Mouse (Mus musculus) urinary bladder, postnatal 36 days (tissue): ENCODE measurements around the gene Calhm2.

Experiments
- DNase-seq, 2 experiments: peaks; one replicate each; pipeline ENCODE4 v3.0.0; 2022; ENCODE audit warnings: low spot score in 2 of 2, mixed read lengths in 1 of 2

Calhm2 gene

DNA sequence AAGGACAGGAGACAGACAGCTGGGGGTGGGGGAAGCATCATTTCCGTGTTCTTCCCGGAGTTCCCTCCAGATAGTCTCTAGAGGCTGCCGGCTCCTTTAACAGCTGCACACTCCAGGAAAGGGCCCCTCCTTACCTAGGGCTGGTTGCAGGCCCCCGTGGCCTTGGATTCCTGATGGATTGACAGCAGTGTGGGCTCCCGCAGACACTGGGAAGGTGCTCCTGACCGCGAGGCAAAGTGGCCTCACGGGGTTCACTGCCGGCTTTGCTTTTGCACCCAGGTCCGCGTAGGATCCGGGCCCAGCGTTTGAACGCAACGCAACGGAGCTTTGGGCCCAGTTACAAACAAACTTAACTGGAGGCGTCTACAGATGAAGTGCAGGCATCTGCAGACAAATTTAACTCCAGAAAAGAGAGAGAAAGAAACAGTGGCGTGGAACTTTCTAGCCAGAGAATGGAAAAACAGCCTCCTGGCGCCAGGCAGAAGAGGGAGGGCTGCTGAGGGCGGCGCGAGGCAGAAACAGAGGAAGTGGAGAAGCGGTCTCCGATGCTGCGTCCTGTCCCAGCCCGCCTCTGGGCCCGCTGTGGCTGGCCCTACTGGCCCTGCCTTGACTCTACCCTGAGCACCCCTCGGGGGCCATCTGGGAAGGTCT is at the start of gene Calhm2:
Gene Calhm2 (minus strand): TSS at position 524 of the 651 bp plus-strand sequence.
- peak; percentile 45 to 69 for DNase-seq

DNA sequence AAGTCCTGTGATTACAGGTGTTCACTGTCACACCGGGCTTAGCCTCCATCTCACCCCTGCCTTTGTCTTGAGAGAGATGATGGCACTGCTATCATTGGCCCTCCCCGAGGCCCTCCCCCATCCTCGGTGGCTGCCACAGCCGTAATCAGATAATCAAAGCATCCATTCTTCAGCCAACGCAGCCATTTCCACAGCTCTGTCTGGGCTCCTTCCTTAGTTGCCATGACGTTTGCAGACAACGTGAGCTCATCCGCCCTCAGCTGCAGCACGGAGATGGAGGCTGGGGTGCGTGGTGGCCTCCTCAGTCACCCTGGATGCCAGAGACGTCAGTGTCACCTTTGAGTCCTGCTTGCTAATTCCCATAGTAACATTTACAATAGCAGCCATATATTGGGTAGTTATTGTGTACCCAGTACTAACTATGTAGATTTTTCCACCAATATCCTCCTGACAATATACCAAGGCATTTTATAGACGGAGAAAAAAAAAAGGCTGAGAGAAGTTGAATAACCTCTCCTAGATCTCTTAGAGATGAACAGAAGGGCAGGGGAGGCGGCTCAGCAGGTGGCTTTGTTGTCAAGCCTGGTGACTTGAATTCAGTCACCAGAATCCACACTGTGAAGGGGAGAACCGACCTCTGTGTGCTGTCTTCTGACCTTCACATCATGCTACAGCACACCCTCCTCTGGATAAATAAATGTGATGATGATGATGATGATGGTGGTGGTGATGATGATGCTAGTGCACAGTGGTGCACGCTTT is 48.6 kb upstream of the Calhm2 start:
- no peak for DNase-seq

DNA sequence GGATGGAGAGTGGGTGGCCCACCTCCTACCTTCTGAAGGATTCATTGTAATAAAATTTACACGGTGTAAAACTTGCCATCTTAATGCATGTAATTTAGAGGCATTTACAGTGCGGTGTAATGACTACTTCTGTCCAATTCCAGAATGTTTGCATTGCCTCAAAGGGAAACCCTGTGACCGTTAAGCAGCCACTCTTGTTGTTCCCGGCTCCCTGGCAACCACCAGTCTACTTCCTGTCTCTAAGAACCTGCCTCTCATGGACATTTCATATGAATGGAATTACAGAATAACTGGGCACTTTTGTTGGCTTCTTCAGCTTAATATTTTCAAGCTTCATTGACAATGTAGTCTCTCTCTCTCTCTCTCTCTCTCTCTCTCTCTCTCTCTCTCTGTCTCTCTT is 46.6 kb upstream of the Calhm2 start:
- no peak for DNase-seq

- DNase-seq, result no peak
Measured at GRCm38 (mm10) chr19:47184221-47184620, 46.1 kb upstream of the Calhm2 start.

DNA sequence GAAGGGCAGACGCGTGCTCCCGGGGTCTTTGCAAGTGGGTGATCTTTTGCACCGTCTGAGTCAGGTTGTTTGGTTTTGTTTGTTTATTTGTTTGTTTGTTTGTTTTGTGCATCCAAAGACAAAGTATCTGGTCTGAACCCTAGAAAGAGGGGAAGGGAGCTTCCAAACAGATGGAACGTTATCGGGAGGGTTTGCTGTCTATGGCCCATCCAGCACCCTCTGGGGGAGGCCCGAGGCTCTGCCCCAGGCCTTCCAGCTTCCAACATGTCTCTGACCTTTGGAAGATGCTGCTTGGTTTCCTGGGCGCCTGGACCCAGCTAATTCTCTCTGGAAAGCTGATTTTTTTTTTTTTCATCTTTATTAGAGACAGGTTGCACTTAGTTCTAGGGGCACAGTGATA is 41.9 kb upstream of the Calhm2 start:
- no peak for DNase-seq

DNA sequence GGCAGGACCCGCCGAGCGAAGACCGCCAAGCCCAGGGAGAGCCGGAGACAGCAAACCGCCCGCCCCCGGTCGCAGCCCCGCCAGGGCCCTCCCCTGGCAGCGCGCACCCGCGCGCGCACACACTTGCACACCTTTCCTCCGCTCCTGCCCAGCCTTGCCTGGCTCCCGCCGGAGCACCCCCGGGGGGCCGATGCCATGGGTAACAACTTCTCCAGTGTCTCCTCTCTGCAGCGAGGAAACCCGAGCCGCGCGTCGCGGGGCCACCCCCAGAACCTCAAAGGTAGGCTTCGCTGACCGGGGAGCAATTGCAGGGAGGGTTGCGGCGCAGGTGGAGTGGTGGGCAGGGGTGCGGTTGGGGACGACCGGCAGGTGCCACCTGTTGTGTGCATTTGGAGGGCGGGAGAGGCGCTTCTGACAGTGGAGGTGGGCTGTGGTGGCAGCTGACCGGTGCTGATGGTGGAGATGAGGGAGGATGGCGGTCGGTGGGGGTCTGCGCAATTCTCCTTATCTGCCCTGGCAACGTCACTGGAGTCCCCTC is 41.2 kb upstream of the Calhm2 start:
- DNase-seq, result peak; percentile 9 to 13

DNA sequence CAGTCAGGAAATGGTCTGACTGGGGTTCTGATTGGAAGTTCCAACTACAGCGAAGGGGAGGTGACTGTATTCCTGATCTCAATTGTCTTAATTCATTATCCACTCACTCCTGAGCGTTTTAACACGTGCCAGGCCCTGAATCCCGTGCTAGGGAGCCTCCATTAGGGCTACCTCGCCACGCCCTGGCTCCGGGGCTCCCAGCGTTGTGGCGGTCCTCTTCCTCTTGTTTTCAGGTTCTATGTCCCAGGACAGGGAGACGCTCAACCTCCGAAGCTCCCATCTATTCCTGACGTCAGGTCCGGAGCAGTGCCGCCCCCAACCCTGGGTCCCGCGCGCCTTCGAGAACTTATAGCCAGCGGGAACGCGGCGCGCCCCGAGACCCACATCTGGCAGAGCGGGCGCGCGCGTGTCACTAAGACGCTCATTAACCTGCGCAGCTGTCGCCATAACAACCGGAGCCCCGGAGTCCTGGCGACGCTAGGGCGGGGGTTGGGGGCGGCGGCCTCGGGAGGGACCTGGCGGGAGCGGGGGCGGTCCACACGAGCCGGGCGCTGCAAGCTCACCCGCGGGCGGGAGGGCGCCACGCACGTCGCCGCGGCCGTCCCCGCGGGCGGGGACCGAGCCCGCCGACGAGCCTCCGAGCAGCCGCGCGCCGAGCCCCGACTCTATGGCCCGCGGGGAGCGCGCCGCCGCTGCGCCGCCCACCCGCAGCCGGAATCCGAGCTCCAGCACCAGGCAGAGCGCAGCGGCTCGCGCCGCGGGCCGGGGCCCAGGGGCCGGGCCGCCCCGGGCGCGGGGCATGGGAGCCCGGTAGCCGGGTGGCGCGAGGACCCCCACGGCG is 40.6 kb upstream of the Calhm2 start, which contains the start of gene Neurl1a:
Gene Neurl1a (plus strand): TSS at position 390 of the 841 bp plus-strand sequence.
- DNase-seq, result peak; percentile 27 to 33

GRCm38 (mm10) chr19:47178001-47178400 is 39.9 kb upstream of the Calhm2 start:
- peak in 1 of 2 experiments; percentile 10 for DNase-seq

DNA sequence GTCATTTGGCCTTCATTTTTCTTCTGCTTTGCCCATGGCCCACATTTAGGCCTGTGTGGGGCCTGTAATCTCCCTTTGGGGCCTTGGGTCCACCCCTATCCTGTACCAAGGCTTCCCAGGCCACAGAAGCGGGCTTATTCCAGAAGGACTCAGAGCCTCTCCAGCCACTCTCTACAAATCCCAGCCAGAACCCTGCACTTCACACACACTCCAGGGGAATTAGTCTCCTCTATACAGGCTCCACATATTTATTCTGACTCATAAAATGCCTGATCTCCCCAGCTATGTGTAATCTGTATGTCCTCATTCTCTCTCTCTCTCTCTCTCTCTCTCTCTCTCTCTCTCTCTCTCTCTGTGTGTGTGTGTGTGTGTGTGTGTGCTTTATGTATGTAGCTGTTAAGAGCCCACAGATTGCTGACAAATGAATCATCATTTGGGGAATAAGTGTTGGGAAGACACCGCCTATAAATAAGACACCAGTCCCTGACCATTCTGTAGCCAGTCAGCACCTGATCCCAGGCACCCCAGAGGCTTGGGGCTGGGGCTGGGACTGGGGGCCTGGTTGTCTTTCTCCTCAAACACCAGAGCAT is 38.9 kb upstream of the Calhm2 start:
- no peak for DNase-seq

- DNase-seq, result no peak
Measured at GRCm38 (mm10) chr19:47175472-47175871, 37.4 kb upstream of the Calhm2 start.

GRCm38 (mm10) chr19:47174515-47174914 is 36.4 kb upstream of the Calhm2 start:
- DNase-seq, result no peak

DNA sequence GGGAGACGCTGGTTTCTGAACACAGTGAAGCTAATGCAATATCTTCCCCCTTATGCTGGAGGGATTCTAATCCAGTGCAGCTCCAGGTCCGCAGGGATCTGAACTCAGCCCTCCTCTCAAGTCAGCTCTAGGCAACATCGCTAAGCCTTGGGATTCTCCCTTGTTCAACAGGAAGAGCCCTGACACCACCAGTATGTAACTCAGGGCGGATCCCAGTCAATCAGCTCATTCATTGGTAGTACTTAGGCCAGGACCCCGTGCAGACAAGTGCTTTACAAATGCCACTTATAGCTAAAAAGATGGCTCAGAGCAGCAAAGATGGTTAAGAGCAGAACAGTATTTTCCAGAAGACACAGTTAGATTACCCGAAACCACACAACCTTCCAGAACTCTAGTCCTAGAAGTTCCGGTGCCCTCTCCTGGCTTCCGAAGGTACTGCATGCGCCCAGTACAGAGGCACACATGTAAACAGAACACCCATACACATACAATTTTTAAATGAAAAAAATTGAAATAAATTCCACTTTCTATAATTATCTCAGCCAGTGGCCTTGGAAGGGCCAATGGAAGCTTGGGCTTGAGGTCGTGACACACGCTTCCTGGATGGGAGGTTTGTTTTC is 30.8 kb upstream of the Calhm2 start:
- peak; percentile 81 to 85 for DNase-seq

DNA sequence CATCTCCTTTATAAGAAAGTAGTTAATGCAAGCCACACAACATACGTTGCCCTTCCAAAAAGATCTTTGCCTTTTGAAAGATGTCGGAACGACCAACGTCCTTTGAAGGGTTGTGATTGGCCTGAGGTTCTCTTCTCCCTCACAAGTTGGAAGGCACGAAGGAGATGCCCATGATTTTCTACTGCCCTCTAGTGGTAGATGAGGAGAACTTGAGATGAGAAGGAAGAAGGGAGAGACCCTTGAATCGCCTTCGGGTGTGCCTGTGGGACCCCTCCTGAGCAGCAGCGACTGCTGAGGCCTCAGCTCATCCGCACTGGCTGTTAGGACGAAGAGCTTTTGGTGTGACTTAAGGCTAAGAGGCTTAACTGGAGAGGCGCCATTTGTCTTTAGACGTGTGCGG is 30.1 kb upstream of the Calhm2 start:
- DNase-seq, result peak in 1 of 2 experiments; percentile 11

GRCm38 (mm10) chr19:47167617-47168214 is 29.6 kb upstream of the Calhm2 start:
- DNase-seq, result no peak

- DNase-seq, result no peak
Measured at GRCm38 (mm10) chr19:47166758-47167157, 28.7 kb upstream of the Calhm2 start.

- DNase-seq, result no peak
Measured at GRCm38 (mm10) chr19:47163176-47163744, 25.2 kb upstream of the Calhm2 start.

DNA sequence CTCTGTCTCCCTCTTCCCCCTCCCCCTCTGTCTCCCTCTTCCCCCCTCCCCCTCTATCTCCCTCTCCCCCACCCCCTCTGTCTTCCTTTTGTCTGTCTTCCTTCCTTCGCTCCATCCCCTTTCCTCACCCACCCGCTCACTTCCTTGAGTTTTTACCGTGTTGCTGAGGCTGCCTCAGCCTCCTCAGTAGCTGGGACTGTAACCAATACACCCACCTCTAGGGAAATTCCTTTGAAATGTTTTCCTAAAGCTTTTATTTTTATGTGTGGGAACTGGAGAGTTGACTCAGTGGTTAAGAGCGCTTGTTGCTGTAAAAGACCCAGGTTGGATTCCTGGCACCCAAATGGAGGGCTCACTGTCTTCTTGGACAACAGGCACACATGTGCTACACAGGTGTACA is 23.6 kb upstream of the Calhm2 start:
- no peak for DNase-seq

GRCm38 (mm10) chr19:47157664-47158063 is 19.6 kb upstream of the Calhm2 start, which contains the start of gene Calhm3:
Calhm3 (minus strand) TSS chr19:47157764.
- no peak for DNase-seq

GRCm38 (mm10) chr19:47153767-47154166 is 15.7 kb upstream of the Calhm2 start:
- DNase-seq, result no peak

DNA sequence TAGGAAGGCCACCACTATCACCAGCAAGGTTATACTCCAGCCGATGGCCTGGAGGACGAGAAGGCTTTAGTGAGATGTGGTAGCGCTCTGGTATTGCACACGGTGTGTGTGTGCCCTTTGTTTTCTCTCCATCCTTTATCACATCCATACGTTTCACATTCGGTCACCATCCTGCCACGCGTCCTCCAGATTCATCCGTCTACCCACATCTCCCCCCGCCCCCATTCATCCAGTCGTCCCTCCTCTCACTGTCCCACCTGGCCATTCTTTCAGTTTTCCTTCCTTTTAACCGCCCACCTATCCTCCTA is 13.9 kb upstream of the Calhm2 start:
- DNase-seq, result no peak
